Mouse (Mus musculus): ENCODE results near the gene Nek8. TPM values are rescaled to one million over a fixed set of nuclear protein-coding genes. Genes with fewer than 3 reads are reported as not detected.

Gene Nek8
- polyA plus RNA-seq, 1 experiment from 2014 or later = 19.9 TPM

DNA sequence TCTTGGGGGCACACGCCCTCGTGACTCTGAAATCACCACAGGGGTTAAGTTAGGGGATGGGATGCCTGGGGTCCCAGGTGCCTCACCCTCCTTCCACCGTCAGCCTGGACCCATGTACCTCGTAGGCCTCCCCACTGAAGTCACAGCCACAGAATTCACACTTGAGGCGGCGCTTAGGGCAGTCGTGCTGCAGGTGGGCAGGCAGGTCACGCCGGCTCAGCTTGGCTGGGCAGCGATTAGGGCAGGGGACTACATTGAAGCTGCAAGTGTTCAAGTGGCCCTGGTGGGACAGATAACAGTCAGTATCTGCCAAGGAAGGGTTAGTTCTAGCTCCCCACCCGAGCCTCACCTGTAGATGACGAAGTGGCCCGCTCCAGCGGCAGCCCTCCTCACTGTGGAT lies 15.3 kb downstream of the Nek8 start:
- H3K4me2 ChIP-seq (ENCODE audit: low read length) = no peak overlapping the region
- H3K36me3 ChIP-seq (ENCODE audit: insufficient read depth, low read length) = peaks cover 34% of the 10 kb centered on the region
- H3K27me3 ChIP-seq (ENCODE audit: insufficient read depth, low read length) = no peaks in the 10 kb centered on the region
- H3K9me3 ChIP-seq (replicated peaks; ENCODE audit: low read length) = no peaks in the 10 kb centered on the region
- H3K27ac ChIP-seq = no peak overlapping the region
- DNase-seq (ENCODE audit: low spot score) = no peak
- ATAC-seq (replicated peaks; ENCODE audit: low FRiP score, low read depth) = no peak
- H3K4me3 ChIP-seq (replicated peaks; ENCODE audit: low read depth, low read length) = no peak overlapping the region
- peaks cover 30% of the 10 kb centered on the region for H3K4me1 ChIP-seq (replicated peaks; ENCODE audit: insufficient read depth, low read length)
- WGBS = 83% methylated on average over 14 of the region's 14 CpGs
- no peak for TF ChIP-seq CTCF (IDR thresholded peaks at IDR 0.05; ENCODE audit: low read depth)
- H3K9ac ChIP-seq (ENCODE audit: low read depth, low read length) = no peak overlapping the region

DNA sequence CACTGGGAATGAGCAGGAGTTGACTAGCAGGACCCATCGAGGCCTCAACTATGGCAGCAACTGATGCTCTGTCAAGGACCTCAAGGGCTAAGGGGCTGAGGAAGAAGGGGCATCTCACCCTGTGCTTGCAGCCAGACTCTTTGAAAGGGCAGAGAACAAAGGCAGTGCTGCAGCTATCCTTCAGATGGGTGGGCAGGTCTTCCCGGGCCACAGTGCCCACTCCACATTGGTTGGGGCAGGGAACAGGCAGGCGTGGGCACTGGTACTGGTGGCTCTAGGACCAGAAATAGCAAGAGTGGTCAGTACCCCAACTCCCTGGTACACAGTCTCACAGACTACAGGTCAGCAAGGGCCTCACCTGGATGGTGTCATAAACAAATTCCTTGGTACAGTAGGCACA lies 15.8 kb downstream of the Nek8 start:
- TF ChIP-seq CTCF (IDR thresholded peaks at IDR 0.05; ENCODE audit: low read depth) = no peak
- H3K27me3 ChIP-seq (ENCODE audit: insufficient read depth, low read length) = no peaks in the 10 kb centered on the region
- H3K27ac ChIP-seq = peak overlapping the region; percentile 19; the same call in 1 of the 2 replicates
- peaks cover 34% of the 10 kb centered on the region for H3K36me3 ChIP-seq (ENCODE audit: insufficient read depth, low read length)
- no peak overlapping the region for H3K9ac ChIP-seq (ENCODE audit: low read depth, low read length)
- no peaks in the 10 kb centered on the region for H3K9me3 ChIP-seq (replicated peaks; ENCODE audit: low read length)
- 85% methylated on average over 3 of the region's 3 CpGs for WGBS
- ATAC-seq (replicated peaks; ENCODE audit: low FRiP score, low read depth) (no peak), DNase-seq (ENCODE audit: low spot score) (no peak)
- no peak overlapping the region for H3K4me2 ChIP-seq (ENCODE audit: low read length)
- H3K4me1 ChIP-seq (replicated peaks; ENCODE audit: insufficient read depth, low read length) = peaks cover 25% of the 10 kb centered on the region; the same call in 1 of the 2 replicates
- H3K4me3 ChIP-seq (replicated peaks; ENCODE audit: low read depth, low read length) = no peak overlapping the region

DNA sequence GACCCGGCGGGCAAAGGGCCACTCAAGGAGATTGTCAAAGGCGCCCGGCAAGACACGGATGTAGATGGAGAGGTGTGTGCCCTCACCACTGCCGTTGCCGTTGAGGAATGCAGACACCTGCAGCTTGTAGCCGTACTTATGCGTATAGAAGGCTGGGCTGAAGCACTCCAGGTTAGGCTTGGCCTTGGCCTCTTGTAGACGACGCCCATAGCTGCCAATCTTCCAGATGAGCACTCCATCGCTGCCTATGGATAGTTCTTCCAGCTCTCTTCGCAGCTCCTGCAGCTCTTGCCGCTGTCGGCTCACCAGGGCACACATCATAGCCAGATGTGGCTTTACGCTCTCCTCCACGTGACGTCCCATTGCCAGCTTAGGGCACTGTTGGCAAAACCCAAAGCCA lies 16.3 kb downstream of the Nek8 start:
- Histone ChIP-seq H3K9ac (ENCODE audit: low read depth, low read length) (no peak overlapping the region), H3K4me2 (ENCODE audit: low read length) (no peak overlapping the region), H3K36me3 (ENCODE audit: insufficient read depth, low read length) (peaks cover 34% of the 10 kb centered on the region), H3K9me3 (replicated peaks; ENCODE audit: low read length) (no peaks in the 10 kb centered on the region), H3K4me1 (replicated peaks; ENCODE audit: insufficient read depth, low read length) (peaks cover 24% of the 10 kb centered on the region; the same call in 1 of the 2 replicates), H3K4me3 (replicated peaks; ENCODE audit: low read depth, low read length) (no peak overlapping the region), H3K27ac (peak overlapping the region; percentile 19; the same call in 1 of the 2 replicates), H3K27me3 (ENCODE audit: insufficient read depth, low read length) (no peaks in the 10 kb centered on the region)
- DNase-seq (ENCODE audit: low spot score) = no peak
- no peak for TF ChIP-seq CTCF (IDR thresholded peaks at IDR 0.05; ENCODE audit: low read depth)
- no peak for ATAC-seq (replicated peaks; ENCODE audit: low FRiP score, low read depth)
- WGBS = 85% methylated on average over 18 of the region's 18 CpGs

DNA sequence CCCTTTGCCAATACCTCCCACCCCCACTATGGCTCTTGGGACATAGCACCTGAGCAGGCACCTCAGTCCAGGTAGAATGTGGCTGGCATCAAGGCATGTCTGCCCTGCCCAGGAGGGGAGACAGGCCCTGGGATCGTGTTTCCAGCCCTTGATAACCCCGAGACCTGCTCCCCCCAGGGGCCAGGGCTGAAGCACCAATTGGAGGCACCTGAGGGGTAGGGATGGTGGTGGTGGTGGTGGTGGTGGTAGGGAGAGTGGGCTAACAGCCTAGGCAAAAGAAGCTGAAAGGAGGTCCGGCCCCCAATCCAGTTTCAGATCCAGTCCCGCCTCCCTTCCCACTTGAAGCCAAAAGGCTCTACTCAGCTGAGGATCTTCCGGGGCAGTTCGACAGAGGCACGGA lies 16.9 kb downstream of the Nek8 start:
- Histone ChIP-seq H3K36me3 (ENCODE audit: insufficient read depth, low read length) (peaks cover 39% of the 10 kb centered on the region), H3K27ac (no peak overlapping the region), H3K4me1 (replicated peaks; ENCODE audit: insufficient read depth, low read length) (peaks cover 24% of the 10 kb centered on the region; the same call in 1 of the 2 replicates)

DNA sequence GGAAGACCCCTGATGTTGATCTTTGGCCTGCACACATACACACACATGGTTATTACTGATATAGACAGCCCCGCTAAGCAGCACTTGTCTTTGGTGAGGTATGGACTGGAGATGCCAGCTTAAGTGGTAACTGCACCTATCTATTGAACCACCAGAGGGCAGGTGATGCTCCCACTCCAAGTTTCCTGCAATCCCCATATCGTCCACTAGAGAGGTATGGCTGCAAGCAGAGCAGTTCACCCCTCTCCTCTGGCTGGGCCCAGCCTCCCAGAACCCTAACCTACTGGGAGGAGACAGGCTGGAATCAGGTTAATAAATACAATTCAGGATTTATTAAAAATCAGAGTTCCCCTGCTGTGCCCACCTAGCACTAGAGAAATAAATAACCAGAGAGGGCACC lies 17.4 kb downstream of the Nek8 start:
- Histone ChIP-seq H3K27ac (no peak overlapping the region), H3K9me3 (replicated peaks; ENCODE audit: low read length) (no peaks in the 10 kb centered on the region), H3K4me3 (replicated peaks; ENCODE audit: low read depth, low read length) (no peak overlapping the region), H3K27me3 (ENCODE audit: insufficient read depth, low read length) (no peaks in the 10 kb centered on the region), H3K9ac (ENCODE audit: low read depth, low read length) (no peak overlapping the region), H3K4me1 (replicated peaks; ENCODE audit: insufficient read depth, low read length) (peaks cover 24% of the 10 kb centered on the region; the same call in 1 of the 2 replicates), H3K4me2 (ENCODE audit: low read length) (no peak overlapping the region), H3K36me3 (ENCODE audit: insufficient read depth, low read length) (peaks cover 43% of the 10 kb centered on the region)
- peak; percentile 96 for DNase-seq (ENCODE audit: low spot score)
- ATAC-seq (replicated peaks; ENCODE audit: low FRiP score, low read depth) = peak; percentile 63
- 29% methylated on average over 2 of the region's 2 CpGs for WGBS
- peak; percentile 99 for TF ChIP-seq CTCF (IDR thresholded peaks at IDR 0.05; ENCODE audit: low read depth)

More for the DNA sequence above, 16.9 kb downstream of the Nek8 start:
- H3K4me2 ChIP-seq (ENCODE audit: low read length) = no peak overlapping the region
- DNase-seq (ENCODE audit: low spot score) = no peak
- ATAC-seq (replicated peaks; ENCODE audit: low FRiP score, low read depth) = no peak
- no peaks in the 10 kb centered on the region for H3K27me3 ChIP-seq (ENCODE audit: insufficient read depth, low read length)
- H3K4me3 ChIP-seq (replicated peaks; ENCODE audit: low read depth, low read length) = no peak overlapping the region
- 53% methylated on average over 7 of the region's 7 CpGs for WGBS
- TF ChIP-seq CTCF (IDR thresholded peaks at IDR 0.05; ENCODE audit: low read depth) = no peak
- no peak overlapping the region for H3K9ac ChIP-seq (ENCODE audit: low read depth, low read length)
- no peaks in the 10 kb centered on the region for H3K9me3 ChIP-seq (replicated peaks; ENCODE audit: low read length)

DNA sequence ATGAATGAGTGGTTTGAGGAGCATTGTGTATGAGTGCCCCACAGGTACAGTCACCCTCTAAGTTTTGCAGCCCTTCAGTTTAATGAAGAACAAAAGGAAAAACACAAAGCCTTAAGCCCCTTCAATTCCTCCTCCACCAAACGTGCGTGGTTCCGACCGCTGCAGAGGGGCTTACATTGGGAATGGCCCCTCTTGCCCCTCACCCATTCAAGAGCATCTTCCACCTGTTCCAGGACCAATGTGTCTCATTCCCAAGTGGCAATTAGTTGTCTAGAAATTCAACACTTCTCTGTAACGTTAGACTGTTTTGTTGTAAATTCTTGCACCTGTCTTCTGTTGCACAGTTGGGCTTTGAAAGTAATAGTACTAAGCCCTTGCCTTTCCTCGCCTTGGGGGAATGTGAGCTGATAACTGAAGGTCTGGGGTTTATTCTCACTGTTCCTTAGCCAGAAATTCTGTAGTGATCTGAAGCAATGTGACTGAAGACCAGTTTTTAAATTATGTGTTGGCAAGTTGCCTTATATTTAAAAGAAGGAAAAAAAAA lies 20.2 kb downstream of the Nek8 start:
- no peak for TF ChIP-seq CTCF (IDR thresholded peaks at IDR 0.05; ENCODE audit: low read depth)
- no peak for DNase-seq (ENCODE audit: low spot score)
- H3K4me1 ChIP-seq (replicated peaks; ENCODE audit: insufficient read depth, low read length) = peaks cover 5% of the 10 kb centered on the region; the same call in 1 of the 2 replicates

DNA sequence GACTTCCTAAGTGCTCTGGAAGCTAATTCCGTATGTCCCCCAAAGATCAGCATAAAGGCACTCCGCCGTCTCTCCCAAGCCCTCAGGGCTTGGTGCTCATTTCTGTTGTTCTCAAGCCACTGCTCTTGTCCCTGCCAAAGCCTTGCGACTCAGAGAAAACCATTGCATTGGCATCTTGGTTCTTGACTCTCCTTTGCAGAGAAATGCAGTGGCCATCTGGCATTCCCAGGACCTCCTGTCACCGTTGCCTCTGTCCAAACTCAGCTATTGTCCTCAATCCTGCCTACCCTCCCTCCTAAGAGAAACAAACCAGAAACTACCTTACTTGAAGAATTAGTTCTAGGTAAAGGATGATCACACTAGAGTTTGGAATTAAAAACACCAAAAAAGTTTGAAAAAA lies 20.8 kb downstream of the Nek8 start:
- Histone ChIP-seq H3K4me3 (replicated peaks; ENCODE audit: low read depth, low read length) (no peak overlapping the region), H3K27ac (no peak overlapping the region)
- WGBS = 86% methylated on average over 5 of the region's 5 CpGs

More for the DNA sequence above, 20.2 kb downstream of the Nek8 start:
- H3K27me3 ChIP-seq (ENCODE audit: insufficient read depth, low read length) = no peaks in the 10 kb centered on the region
- peaks cover 42% of the 10 kb centered on the region for H3K36me3 ChIP-seq (ENCODE audit: insufficient read depth, low read length)
- H3K27ac ChIP-seq = no peak overlapping the region
- no peak overlapping the region for H3K4me2 ChIP-seq (ENCODE audit: low read length)
- WGBS = 60% methylated on average over 6 of the region's 6 CpGs
- no peaks in the 10 kb centered on the region for H3K9me3 ChIP-seq (replicated peaks; ENCODE audit: low read length)
- no peak overlapping the region for H3K4me3 ChIP-seq (replicated peaks; ENCODE audit: low read depth, low read length)
- no peak for ATAC-seq (replicated peaks; ENCODE audit: low FRiP score, low read depth)
- no peak overlapping the region for H3K9ac ChIP-seq (ENCODE audit: low read depth, low read length)

More for the DNA sequence above, 20.8 kb downstream of the Nek8 start:
- H3K4me2 ChIP-seq (ENCODE audit: low read length) = no peak overlapping the region
- ATAC-seq (replicated peaks; ENCODE audit: low FRiP score, low read depth) (no peak), DNase-seq (ENCODE audit: low spot score) (no peak)
- no peaks in the 10 kb centered on the region for H3K27me3 ChIP-seq (ENCODE audit: insufficient read depth, low read length)
- H3K36me3 ChIP-seq (ENCODE audit: insufficient read depth, low read length) = peaks cover 37% of the 10 kb centered on the region
- no peak overlapping the region for H3K9ac ChIP-seq (ENCODE audit: low read depth, low read length)
- H3K4me1 ChIP-seq (replicated peaks; ENCODE audit: insufficient read depth, low read length) = peaks cover 5% of the 10 kb centered on the region; the same call in 1 of the 2 replicates
- no peak for TF ChIP-seq CTCF (IDR thresholded peaks at IDR 0.05; ENCODE audit: low read depth)
- no peaks in the 10 kb centered on the region for H3K9me3 ChIP-seq (replicated peaks; ENCODE audit: low read length)

All from kidney, postnatal 0 days (tissue).